Mouse (Mus musculus): ENCODE measurements around the gene Dscaml1.

The Dscaml1 gene

DNA sequence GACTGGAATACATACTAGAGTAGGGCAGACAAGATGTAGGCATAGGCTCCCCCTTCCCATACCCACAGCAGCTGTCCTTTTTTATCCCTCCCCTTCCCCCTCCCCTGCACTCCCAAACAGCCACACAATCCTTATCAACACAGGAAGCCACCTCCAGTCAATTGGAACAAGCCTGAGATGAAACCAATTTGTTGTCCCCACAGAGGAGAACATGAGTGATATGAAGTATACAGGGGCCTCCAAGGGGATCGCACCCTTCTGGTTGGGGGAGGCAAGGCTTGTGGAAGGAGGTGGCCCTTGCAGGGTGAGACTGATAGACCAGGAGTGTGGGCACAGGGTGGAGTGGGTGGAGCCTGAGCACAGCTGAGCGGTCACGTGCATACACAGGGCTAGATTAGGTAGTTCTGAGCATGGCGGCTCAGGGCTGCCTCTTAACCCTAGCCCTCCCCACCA is 79.1 kb downstream of the Dscaml1 start:
- in situ Hi-C loops (cut with MboI, MseI) = no loop called here

DNA sequence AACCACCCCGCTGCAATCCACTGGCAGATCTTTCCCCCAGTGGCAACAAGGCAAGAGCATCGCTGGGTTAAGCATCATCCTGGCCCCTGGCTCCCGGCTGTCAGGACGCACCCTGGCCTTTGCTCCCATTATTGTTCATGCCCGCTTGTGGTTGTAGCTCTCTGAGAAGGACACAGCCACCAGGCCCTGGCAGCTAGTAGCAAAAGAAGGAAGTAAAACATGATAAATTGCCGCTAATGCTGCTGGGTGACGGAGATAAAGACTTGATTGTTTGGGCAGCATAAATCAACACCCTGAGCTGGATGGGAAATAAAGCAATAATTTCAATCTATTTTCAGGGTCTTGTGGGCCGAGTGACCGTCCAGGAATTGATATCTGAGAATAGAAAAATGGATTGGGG is 81.1 kb downstream of the Dscaml1 start:
- in situ Hi-C loops (cut with MboI, MseI) = no loop called here

DNA sequence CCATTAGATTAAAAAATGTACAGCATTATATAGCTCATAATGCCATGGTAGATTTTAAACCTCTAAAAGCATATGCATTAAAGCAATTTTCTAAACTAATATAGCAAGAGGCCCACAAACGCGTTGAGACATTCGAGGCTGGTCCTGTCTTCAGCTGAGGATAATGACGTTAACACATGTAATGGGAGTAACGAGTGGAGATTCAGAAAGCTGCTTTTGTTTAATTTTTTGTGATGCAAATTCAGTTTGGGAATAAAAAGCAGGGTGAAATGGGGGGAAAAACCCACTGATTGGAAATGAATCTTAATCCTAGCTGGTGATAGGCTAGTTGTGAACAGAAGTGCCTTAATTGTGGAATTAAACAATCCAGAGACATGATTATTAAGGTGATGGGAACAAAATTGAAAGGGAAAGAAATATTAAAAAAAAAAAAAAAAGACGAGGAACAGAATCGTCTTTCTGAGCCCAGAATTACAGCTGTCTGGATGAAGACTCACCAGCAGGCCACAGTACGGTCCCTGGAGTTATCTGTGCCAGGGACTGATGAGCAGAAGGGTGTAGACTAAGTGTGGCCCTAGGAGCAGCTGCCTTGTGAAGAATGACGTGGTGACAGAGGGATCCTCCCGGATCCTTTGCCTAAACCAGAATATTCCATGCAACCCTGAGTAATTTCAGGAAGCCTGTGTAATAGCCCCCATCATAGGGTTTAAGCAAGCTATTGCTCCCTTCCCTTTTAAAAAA is 84.5 kb downstream of the Dscaml1 start:
- in situ Hi-C loops (cut with MboI, MseI) = no loop called here

DNA sequence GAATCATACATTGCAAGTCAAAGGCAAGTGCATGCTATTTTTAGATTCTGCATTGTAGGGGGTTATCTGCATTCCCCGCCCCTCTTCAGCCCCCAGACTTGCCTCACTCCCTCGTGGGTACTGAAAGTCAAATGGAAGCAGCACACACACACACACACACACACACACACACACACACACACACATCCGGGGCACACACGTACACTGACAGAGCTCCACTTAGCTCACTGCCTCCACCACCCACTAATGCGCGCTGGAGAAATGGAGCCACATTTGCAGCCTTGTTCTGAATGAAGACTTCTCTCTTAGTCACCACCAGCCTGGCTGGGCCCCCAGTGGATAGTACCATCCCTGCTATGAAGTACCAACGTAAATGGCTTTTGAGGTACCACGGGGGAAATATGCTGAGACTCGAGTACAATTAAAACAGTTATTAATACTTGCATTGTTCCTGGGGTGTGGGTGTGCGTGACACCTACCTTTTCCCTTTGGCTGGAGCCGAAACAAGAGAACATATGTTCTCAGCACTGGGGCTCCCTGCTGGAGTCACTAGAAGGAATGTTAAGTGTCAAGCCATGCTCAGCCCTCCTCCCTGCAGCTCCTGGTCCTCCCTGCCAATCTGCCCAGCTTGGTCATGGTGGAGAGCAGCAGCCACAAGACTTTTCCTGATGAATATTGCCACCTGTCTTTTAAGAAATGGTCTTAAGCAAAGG is 91.7 kb downstream of the Dscaml1 start:
- in situ Hi-C loops (cut with MboI, MseI) = no loop called here

DNA sequence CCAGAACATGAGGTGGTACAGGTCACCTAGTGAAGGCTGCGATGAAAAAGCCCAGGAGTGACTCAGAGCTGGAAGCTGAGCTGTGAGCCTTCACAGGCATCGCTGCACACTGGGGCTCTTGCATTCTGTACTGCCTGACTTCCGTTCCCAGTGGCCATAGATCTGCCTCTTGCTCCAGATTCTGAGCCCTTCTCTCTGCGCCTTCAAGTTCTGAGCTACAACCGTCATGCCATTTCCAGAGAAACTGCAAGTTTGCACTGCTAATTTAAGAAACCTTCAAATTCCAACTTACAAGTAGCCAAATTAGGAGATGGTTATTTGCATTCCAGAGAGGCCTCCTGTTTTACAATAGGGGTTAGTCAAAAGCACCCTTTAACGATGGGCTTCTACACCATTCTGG is 93.4 kb downstream of the Dscaml1 start:
- in situ Hi-C loops (cut with MboI, MseI) = no loop called here

DNA sequence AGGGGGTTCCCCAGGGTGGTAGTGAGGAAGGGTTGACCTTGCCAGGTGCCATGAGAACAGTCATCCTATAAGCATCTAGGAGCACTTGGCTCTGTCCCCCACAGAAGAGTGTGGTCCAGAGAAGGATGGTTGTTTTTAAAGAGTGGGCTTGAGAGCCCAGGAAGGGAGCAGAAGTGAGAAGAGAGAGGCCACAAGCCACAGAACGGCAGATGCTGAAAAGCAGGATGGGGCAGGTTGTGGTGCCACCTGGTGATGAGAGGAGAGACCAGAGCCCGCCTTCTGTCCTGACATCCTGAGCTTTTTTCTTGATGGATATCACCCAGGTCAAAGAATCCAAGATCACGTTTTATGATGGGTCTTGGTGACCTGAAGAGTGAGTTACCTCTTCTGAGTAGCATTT is 96.4 kb downstream of the Dscaml1 start:
- in situ Hi-C loops (cut with MboI, MseI) = no loop called here

DNA sequence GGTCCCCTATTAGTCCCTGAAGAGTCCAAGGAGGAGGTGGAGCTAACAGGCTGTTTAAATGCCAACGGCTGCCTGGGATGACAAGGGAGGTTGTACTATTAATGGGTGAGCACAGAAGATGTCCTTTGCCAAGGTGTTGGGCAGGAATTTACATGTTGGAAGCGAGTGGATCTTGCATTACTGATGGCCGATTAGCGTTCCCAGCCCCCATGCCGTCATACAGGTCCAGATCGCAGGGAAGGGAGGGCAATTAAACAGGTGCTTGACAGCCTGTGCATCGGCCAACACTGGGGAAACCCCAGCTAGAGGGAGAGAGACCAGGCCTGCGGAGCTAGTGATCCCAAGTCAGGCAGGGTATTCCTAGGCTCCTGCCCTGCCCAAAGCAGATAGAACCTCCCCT is 98.1 kb downstream of the Dscaml1 start:
- in situ Hi-C loops (cut with MboI, MseI) = no loop called here

DNA sequence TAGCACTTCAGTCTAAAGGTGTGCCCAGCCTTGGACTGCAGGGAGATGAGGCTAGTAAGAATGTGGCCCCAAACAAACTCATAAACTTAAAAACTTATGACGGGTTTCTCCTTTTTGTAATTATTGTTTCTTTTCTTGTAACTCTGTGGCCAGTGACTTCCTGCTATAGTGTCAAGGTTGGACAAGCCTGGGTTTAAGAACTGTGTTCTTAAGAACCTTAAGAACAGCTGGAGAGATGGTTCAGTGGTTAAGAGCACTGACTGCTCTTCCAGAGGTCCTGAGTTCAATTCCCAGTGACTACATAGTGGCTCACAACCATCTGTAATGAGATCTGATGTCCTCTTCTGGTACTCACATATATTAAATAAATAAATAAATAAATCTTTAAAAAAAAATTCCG is 106.8 kb downstream of the Dscaml1 start:
- in situ Hi-C loops (cut with MboI, MseI) = no loop called here

DNA sequence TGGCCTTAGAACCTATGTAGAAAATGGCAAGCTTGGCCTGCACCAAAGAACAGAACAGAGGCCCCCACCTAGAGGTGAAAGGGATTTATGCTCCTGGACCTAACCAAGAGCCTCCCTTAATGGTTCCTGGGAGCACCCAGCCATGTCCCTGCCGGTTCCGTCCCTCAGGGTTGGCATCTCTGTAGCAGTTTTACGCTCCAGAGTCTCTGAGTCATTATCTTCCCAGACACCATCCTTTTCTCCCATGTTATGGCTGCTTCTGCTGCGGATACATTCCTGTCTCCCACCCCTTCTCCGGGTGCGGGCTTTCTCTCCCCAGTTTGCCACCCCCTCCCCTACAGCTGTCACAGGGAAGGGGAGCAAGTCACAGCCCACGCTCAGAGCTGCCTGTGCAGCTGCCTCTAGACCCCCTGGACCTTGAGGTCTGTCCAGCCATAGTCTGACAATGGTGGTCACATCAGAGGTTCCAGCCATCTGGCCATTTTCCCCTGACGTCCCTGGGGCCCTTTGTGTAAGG is 108.1 kb downstream of the Dscaml1 start:
- in situ Hi-C loops (cut with MboI, MseI) = no loop called here

DNA sequence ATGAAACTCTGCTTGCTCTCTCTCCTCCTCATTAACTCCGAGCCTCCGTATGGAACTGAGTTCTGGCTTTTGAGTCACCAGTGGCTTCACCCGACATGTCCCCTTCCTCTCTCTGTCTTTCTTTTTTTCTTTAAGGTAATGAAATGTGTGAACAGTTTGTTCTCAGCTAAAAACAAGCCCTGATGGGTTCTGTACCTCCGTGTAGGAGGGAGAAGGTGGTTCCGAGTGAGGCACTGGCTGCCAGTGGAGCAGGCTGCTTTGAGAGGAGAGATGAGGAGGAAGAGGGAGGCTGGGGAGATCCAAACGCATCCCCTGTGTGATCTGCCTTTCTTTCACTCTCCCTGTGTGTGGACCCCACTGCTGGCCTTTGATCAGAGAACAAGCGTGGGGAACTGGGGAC is 111.2 kb downstream of the Dscaml1 start:
- in situ Hi-C loops (cut with MboI, MseI) = no loop called here

DNA sequence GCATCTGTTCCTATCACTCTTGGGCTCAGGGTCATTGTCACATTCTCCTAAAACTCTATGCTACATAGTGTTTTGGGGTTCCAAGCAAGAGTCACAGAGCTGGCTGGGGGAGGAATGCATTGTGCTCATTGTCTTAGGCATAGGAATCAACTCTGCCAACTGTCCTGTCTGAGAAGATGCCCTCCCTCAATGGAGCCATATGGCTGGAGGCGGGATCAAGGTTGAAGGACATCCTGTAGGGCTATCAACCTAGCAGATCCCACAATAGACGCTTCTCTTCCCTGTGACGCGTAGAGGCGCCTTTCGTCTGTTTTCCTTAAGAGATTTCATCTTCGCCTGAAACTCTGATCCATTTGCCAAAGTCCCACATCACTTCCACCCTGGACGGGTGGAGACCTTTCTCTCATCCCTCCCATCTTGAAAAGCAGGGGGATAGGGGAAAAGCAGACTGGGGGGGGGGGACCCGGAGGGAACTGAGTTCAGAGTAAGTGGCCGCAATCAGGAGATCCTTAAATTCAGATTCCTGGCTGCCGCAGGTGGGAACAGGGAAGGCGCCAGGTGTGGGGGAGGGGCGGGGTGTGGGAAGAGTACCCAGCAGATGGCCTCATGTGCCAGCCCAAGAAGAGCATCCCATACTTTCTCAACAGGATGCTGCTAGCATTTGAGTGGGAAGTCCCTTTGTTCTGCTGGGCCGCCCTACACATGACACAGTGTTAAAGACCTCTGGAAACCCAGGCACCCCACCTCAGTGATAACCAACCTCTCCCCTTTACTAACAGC is 113.0 kb downstream of the Dscaml1 start:
- in situ Hi-C loops (cut with MboI, MseI) = no loop called here

DNA sequence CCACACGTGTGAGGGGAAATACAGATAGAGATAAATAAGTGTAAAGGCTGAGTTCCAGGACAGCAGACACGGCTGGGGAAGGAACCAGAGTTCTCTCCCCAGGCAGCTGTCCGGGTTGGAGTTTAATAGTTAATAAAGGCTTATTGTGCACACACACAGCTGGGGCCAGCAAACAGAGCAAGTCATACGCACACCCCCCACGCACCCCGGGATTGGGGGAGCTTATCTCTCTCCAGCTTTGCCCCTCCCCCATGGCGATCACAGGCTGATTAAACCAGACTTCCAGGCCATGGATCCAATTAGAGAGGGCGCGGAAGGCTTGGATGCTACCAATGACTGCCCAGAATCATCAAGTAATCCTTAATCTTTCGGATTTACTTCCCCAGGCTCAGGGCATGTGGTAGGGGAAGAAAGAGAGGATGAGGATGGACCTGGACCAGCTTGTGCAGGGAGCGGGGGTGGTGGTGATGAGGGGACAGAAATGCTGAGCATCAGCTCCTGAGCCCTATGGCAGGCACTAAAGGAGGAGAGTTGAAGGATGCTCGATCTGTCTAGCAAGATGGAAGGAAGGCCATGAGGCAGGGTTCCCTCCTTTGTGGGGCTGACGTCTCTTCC is 119.7 kb downstream of the Dscaml1 start:
- in situ Hi-C loops (cut with MboI, MseI) = no loop called here

DNA sequence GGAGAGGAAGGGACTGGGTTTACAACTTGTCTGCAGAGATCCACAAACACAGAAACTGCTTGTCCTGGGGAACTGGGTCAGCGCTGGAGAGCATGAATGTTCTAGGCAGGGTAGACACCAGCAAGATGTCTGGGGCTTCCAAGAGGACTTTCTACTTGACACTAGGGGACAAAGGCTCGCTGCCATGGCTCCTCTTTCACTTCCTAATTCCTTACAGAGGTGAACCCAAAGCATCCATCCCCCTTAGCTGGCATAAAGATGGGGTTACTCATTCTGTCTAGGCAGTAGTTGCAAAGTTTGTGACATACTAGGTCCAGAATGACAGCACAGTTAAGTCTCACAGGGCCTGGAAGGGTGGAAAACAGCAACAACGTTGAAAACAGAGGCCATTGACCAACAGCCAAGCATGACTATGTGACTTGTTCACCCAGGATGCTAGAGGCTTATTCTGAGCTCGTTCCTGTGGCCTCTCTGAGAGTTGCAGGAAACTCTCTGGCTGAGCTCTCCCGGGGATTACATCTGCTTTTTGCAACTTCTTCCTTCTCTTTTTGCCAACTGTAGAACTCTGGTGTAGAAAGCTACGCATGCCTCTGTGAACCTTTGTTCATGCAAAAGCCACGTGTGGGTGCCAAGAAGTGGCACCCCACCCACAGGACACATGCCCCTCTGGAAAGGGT is 120.6 kb downstream of the Dscaml1 start:
- in situ Hi-C loops (cut with MboI, MseI) = no loop called here

DNA sequence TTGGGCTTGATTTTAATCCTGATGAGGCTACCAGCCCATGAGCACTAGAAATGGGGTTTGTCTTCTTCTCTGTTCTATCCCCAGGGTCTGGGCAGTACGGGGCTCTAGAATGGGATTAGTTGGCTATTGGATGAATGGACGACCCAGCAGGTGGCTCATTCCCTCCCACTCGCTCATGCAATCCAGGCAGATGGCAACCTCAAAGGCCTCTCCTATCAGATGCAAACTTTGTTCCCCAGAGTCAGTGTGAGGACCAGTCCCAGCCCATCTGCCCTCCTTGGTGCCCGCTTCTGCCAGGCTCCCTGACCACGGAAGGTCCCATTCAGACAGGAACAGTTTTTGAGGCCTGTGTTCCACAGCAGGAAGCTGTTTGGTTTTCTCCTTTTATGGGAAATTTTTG is 123.4 kb downstream of the Dscaml1 start:
- in situ Hi-C loops (cut with MboI, MseI) = no loop called here

DNA sequence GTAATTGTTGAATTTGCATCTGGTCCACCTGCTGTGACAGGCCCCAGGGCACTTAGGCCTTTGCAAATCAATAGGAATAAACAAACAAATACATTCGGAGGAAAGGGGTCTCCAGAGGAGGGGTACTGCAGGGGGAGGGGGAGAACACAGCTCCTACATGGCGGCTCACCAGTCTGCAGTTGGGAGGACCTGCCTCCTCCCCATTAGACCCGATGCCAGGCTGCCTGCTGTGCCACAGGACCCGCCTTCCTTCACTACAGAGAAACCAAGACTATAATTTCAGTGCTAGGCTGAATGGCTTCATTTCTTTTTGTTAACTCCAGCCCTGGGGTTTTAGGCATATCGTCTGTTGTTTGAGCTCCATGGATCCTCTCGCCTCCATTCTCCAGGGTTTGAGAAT is 123.8 kb downstream of the Dscaml1 start:
- in situ Hi-C loops (cut with MboI, MseI) = no loop called here

DNA sequence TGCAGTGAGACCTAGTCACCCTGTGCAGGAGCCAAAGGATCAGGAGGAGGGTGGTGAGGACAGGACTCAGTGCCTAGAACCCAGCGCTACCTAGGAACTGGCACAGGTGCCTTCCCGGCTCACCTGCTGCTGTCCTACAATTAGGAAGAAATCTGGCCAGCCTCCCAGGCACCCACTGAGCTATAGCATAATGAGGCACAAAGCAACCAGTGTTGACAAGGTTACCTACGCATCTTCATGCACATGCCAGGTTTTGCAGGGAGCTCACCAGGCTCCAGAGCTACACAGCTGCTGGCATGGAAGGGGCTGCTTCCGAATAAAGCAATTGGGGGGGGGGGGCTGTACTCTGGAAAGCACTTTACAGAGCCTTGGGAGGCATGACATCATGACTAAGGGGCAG is 124.2 kb downstream of the Dscaml1 start:
- in situ Hi-C loops (cut with MboI, MseI) = no loop called here

DNA sequence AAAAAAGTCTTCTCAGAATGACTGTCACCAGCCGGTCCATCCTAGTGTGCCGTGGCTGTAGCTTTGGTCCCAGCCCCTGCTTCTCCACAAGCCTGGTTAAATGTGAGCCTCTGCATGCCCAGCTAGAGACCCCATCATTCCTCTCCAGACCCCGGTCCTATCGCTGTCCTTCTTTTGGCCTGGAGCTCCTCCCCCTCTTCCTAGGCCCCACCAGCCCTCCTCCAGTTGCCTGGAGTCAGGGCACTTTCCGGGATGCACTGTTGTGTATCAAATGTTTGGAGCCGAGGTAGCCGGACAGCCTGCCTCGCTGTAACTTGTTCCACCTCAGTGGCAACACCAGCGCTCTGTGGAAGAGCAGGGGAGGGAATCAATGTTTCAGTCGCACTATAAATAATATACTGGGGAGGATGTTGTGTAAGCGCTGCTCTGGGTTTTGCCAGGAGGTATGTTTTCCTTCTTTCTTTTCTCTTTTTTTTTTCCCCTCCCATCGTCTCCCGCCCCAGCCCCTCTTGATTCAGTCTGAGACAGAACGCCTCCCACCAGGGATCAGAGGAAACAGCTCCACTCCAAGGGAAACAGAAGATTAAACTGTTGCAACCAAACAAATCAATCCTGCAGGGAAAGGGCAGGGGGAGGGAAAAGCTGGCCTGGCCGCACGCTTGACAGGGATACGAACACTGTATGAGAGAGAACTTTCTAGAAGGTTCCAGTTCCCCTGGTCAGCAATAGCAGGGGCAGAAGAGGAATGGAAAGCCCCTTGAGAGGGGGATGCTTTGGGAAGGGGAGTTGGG is 128.8 kb downstream of the Dscaml1 start:
- in situ Hi-C loops (cut with MboI, MseI) = no loop called here

DNA sequence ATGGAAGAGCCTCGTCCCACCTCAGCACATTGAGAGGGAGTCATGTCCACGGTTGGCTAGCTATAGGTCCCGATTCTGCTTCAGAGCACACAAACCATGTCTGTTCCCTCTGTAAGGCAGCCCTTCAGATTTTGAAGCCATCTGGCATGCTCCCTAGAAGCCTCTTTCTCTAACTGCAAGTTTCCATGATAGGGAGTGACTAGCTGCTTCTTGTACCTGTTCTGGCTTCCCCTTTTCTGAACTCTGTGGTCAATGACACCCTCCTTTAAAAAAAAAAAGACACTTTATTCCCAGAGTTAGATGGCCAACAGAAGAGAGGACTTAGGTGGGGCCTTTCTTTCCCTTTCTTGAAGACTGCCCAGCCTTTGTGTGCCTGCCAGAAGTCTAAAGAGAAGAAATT is 130.5 kb downstream of the Dscaml1 start:
- in situ Hi-C loops (cut with MboI, MseI) = no loop called here

DNA sequence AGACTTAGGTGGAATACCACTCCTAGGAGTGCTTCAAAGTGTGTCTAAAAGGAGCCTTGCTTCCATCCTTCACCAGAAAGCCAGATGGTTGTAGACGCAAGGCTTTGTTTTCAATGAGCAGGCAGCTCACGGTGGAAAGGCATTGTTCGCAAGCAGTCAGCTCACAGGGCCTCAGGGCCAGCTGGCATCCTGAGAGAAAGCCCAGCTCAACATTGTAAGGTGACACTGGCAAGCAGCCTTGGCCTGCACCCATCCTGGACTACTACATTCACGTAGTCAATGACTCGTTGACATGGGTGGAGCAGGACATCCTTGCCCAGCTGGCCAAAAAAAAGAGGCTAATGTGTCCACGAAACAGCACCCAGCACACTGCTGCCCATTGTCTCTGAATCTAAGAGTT is 134.6 kb downstream of the Dscaml1 start:
- in situ Hi-C loops (cut with MboI, MseI) = no loop called here

DNA sequence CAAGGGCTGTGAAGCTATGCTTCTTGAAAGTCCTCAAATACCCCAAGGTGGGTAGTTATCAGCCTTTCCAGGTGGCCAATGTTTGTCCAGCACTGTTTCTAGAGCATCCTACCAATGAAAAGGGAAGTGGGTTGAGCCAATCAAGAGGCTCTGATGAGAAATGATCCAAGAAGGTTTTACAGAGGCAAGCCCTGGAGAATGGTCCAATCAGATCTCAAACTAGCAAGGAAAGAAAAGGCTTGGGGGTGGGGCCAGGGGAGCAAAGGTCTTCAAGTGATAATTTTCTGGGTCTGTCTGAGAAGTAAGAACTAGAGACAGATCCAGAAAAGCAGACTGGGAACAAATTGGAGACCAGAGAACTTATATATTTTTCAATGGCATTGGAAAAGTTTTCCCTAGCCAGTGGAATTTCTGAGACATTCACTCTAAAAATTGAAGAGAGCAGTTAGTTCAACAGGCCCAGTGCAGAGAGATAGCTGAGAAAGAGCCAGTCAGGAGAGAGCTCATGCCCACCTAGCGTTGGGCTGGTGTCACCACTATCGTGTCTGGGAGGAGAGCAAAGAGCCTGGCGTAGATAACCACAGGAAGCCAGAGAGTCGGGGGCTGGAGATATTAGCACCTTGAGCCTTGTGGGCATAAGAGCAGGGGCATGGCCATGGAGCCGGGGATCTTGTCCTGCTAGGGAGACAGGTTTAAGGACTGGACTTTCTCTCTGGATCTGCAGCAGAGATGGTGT is 140.6 kb downstream of the Dscaml1 start:
- in situ Hi-C loops (cut with MboI, MseI) = no loop called here

Measured in T-helper 1 cell (primary cell).